Mouse (Mus musculus) heart, adult 18-20 months (tissue): ENCODE measurements around the gene Gm20431. TPM values are rescaled to one million over a fixed set of nuclear protein-coding genes. Genes with fewer than 3 reads are reported as not detected.
"Not testable (repeated sequence)": the region's sequence is repeated elsewhere in the genome, so short reads cannot be mapped to it uniquely, and the experiment has no call there.

Source experiments
- DNase-seq, 2 experiments: peaks; one replicate each; pipeline ENCODE4 v3.0.0; 2021 to 2022; ENCODE audit warnings: mixed read lengths in 1 of 2
- total RNA-seq, 2 experiments: library from RNA; stranded (reverse); gene quantifications; 2 replicates each; pipeline ENCODE4 v1.2.3; 2021

Gm20431 gene
- total RNA-seq, 2 experiments from 2014 or later = 9.3 to 17.0 TPM

GRCm38 (mm10) chr2:167659177-167659846 lies 2.0 kb downstream of the Gm20431 start:
- DNase-seq = no peak

- no peak for DNase-seq
Measured at GRCm38 (mm10) chr2:167658712-167659111, 2.6 kb downstream of the Gm20431 start.

- no peak for DNase-seq
Measured at GRCm38 (mm10) chr2:167657973-167658372, 3.3 kb downstream of the Gm20431 start.

DNA sequence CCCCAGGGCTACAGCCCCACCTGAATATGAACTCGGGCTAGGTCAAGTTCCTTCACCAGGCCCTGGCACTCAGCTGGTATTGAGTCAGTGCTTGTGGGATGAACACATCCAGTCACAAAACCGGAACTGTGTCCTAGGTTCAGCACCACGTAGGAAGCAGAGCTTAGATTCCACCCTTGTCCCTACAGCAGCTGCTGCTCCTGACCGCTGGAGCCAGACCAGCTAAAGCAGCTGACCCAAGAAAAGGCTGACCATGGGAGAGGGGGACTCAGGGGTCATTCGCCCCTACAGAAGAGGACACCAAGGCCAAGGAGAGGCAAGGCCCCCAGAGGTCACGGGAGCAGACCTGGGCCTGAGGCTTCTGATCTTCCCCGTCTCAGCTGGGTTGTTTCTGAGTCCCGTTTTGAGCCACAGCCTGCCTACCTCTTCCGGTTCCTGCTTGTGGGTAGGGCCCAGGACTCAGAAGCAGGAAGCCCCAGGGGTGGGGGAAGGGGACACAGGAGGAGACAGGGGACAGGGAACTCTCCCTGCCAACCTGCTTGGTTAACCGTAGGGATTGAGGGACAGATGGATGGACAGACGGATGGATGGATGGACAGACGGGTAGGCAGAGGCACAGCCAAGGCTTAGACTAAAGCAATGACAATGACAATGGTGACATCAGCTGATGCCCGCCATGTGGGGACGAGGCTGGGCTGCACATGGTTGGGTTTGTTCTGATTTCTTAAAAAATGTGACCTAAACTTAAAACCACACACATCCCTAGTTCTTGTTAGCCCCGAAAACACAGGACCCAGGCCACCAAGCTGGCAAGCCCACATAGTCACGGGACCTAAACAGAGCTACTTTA lies 4.4 kb downstream of the Gm20431 start:
- DNase-seq = peak; percentile 57 to 79

DNA sequence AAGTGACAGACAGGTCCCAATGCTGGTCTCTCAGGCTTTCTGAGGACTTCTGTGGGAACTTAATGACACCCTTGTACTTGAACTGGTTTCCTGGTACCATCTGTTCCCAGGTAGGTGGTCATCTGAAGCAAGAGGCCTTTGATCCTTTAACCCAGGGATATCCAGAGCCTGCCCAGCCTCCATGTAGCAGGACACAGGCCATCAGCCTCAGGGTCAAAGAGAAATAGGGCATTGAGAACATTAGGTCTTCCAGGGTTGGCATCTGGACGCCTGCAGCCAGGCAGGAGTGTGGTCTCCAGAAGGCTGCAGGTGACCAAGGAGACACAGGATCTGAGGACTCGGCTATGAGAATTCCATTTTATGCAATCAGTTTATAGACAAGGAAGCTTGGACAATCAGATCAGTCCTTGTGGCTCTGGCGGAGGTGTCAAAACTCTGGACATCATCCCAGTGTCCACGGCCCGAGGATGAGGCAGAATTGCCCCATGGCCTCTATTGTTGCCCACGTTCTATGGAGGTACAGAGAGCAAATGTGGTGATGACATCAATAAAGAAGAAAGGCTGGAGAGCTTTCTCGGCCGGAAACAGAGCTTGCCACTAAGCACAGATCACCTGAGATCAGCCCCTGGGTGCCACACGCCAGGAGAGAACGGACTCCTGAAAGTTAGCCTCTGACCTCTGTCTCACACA lies 6.2 kb downstream of the Gm20431 start:
- DNase-seq = no peak

DNA sequence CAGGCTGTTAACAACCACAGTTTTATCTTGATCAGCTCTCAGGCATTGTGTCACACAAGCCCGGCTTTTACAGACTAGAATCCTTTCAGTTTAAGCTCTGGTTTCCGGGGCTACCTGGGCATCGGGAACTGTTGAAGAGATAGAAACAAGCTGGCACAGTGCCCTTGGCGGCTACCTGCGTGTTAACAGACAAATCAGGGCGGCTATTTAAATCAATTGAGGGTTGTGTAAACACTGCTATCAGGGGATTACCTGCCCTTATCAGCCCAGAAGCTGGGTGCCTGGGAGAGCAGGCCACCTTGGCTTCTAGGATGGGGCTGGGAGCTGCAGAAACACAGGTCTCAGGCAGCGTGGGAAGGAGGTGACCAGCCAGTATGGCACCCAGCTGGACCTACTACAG lies 8.6 kb downstream of the Gm20431 start:
- DNase-seq = no peak

GRCm38 (mm10) chr2:167651622-167652021 lies 9.7 kb downstream of the Gm20431 start:
- no peak for DNase-seq

DNA sequence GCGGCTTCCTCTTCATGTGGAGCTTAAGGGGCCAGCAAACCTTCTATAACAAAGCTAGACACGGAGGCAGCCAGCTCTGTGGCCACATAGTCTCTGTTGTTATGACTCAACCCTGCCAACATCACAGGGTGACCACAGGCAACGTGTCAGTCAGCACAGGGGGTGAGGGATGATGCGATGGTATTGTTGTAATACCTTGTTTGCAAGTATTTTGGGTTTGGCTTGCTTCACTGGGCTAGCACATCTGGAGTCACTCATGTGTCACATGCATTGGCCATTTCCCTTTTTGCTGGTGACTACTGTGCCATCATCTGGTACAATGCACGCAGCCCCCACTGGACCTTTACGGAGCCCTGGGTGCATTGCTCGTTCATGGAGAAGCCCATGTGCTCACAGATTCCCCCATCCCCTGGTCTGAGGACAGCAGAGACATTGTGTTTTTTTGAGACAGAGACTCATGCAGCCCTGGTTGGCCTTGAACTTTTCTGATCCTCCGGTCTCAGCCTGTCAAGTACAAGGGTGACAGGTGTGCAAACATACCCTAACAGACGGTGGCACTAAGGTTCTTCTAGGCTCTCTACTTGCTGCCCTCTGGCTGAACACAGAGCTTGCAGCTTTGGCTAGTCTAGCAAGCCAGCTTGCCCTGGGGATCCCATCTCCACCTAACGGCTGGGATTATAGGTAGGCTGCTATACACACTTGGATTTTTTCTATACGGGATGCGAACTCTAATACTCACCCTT lies 11.8 kb downstream of the Gm20431 start:
- no peak for DNase-seq

GRCm38 (mm10) chr2:167646411-167646810 lies 14.9 kb downstream of the Gm20431 start:
- no peak for DNase-seq

- DNase-seq = not testable (repeated sequence)
Measured at GRCm38 (mm10) chr2:167643356-167644052, 17.8 kb downstream of the Gm20431 start.

- no peak for DNase-seq
Measured at GRCm38 (mm10) chr2:167642164-167642563, 19.1 kb downstream of the Gm20431 start.

DNA sequence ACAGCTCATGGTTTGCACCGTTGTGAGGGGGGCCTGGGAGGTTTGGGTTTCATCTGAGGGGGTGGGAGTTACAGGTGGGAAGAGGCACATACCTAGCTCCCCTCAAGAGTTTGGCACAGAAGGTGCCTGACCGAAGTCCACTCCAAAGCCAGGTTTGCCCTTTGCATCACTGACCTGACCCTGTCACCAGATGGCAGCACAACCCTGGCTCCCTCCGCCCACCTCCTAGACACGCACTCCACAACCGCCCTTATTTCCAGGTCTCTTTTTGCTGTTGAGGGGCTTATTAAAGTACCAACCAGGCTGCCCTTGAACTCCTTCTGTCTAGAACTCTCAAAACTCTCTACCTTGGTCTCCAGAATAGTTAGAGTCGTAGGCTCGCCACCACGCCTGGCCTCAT lies 20.0 kb downstream of the Gm20431 start:
- peak in 1 of 2 experiments; percentile 73 for DNase-seq

DNA sequence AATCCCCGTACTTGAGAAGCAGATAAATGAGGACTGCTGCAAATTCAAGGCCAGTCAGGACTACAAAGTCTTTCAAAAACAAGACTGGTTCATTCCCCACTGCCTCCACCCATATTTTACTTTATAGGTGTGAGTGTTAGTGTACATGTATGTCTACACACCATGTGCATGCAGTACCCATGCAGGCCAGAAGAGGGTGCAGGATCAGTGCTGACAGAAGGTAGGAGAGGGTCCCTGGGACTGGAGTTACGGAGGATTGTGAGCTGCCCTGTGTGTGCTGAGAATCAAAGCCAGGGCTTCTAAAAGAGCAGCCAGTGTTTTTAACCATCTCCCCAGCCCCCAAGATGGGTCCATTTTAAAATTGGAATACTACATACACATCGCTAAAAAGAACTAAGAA lies 21.0 kb downstream of the Gm20431 start:
- DNase-seq = peak in 1 of 2 experiments; percentile 47

GRCm38 (mm10) chr2:167634865-167635512 lies 26.3 kb downstream of the Gm20431 start:
- DNase-seq = no peak

GRCm38 (mm10) chr2:167634338-167634770 lies 26.9 kb downstream of the Gm20431 start:
- DNase-seq = peak; percentile 97 to 98

GRCm38 (mm10) chr2:167633537-167633872 lies 27.8 kb downstream of the Gm20431 start:
- DNase-seq = no peak

GRCm38 (mm10) chr2:167632731-167633536 lies 28.4 kb downstream of the Gm20431 start:
- DNase-seq = no peak

- DNase-seq = peak; percentile 98
Measured at GRCm38 (mm10) chr2:167631591-167632448, 29.5 kb downstream of the Gm20431 start, which contains the start of gene Ube2v1. TSS of gene Ube2v1 (minus strand) at chr2:167632095.

- peak in 1 of 2 experiments; percentile 46 for DNase-seq
Measured at GRCm38 (mm10) chr2:167631181-167631590, 30.1 kb downstream of the Gm20431 start.
